Mouse (Mus musculus): ENCODE results near the gene Tmem229b. TPM values are rescaled to one million over a fixed set of nuclear protein-coding genes. Genes with fewer than 3 reads are reported as not detected.
A peak's percentile ranks its signal among the peaks of the same experiment; 100 is the strongest.
"Not testable (repeated sequence)": the region's sequence is repeated elsewhere in the genome, so short reads cannot be mapped to it uniquely, and the experiment has no call there.

The Tmem229b gene
- polyA plus RNA-seq, 1 experiment from 2014 or later = 7.3 TPM

DNA sequence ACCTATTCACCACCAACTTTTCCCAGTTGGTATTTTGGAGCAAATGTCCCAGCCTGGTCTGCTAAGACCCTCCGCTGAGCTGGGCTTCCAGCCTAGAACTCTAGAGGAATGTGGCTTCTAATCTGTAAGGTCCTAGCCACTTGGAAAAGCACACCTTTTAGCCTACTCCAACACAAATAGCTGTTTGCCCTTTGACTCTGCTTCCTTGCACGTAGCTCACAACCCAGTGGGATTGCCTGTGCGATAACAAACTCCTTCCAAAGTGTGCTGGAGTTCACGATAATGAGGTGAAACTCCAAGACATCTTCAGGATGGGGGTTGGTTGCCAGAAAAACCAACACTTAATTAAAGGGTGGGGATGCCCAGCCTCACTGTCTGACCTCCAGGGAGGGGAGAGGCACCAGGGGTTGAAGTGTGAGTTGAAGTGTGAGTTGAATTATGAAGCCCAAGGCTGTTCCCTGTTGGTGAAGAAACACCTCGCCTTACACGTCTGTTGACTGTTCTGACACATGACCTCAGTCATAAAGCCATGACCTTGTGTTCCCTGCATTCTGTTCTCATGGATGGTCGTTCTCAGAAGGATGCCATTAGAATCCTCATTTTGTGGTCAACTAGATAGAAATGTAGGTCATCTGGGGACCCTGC, 67.9 kb downstream of the Tmem229b start:
- no peaks in the 10 kb centered on the region for H3K27me3 ChIP-seq
- no peaks in the 10 kb centered on the region for H3K4me1 ChIP-seq
- H3K9me3 ChIP-seq = no peaks in the 10 kb centered on the region
- H3K4me3 ChIP-seq = no peak overlapping the region
- H3K4me2 ChIP-seq = no peak overlapping the region
- H3K9ac ChIP-seq = no peak overlapping the region
- H3K27ac ChIP-seq = no peak overlapping the region
- no peaks in the 10 kb centered on the region for H3K36me3 ChIP-seq
- ATAC-seq (ENCODE audit: borderline replicate concordance, extremely low read depth, low FRiP score, low TSS enrichment) = no peak
- WGBS = 44% methylated on average over 7 of the region's 7 CpGs

DNA sequence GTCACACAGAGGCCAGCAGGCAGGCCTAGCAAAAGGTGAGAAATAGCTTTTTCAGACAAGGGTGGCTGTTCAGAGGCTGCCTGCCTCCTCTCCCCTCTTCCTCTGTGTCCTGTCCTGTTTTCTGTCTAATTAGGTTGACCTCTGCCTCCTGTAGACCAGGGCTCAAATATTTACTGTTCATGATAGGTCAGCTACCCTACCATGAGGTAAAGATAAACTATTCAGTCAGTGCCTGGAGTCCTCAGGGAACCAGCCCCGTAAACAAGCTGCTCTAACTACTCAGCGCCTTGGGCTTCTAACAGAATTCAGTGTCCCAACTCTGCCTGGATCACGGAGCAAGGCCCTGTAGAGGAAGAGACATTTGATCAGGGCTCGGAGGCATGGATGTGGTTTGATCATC, 70.9 kb downstream of the Tmem229b start:
- ATAC-seq (ENCODE audit: borderline replicate concordance, extremely low read depth, low FRiP score, low TSS enrichment) = no peak
- Histone ChIP-seq H3K4me1 (no peaks in the 10 kb centered on the region), H3K36me3 (no peaks in the 10 kb centered on the region), H3K9ac (no peak overlapping the region), H3K9me3 (no peaks in the 10 kb centered on the region), H3K4me2 (no peak overlapping the region), H3K4me3 (no peak overlapping the region), H3K27me3 (no peaks in the 10 kb centered on the region), H3K27ac (no peak overlapping the region)
- 25% methylated on average over 4 of the region's 4 CpGs for WGBS

DNA sequence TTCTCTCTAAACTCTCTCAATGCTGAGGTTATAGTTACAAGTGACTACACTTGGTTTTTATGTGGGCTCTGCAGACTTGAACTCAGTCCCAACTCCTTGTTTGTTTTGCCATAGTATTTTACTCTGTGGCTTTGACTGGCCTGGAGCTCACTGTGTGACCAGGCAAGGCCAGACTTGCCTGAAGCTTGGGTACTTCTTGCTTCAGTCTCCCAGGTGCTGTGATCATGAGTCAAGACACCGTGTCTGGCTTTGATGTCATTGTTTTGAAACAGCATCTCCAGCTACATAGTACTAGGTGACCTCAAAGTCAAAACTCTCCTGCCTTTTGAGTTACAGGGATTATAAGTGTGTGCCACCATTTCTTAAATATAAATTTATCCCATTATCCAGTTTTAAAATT, 77.5 kb downstream of the Tmem229b start:
- Histone ChIP-seq H3K36me3 (no peaks in the 10 kb centered on the region), H3K27ac (no peak overlapping the region), H3K4me1 (no peaks in the 10 kb centered on the region), H3K27me3 (no peaks in the 10 kb centered on the region), H3K4me2 (no peak overlapping the region), H3K9me3 (no peaks in the 10 kb centered on the region), H3K9ac (no peak overlapping the region), H3K4me3 (no peak overlapping the region)
- whole genome bisulfite sequencing = 69% methylated on average over 1 of the region's 1 CpGs
- ATAC-seq (ENCODE audit: borderline replicate concordance, extremely low read depth, low FRiP score, low TSS enrichment) = no peak

DNA sequence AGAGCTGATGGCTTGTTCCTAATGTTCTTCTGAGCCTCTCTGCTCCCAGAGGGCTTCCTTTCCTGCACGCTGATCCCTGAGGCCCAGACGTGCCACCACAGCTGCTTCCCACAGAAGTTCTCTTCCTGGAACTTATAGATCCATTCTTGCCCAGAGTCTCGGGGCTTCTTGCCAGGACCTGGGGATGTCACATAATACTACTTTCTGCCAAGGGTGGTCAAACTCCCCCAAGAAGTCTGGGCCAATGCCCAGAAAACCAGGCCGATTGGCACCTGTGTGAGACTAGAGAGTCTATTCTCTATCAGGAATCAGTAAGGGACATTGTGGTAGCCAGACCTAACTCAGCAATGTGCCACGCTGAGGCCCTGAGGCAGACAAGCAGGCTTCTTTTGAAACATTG, 80.1 kb downstream of the Tmem229b start:
- 62% methylated on average over 5 of the region's 5 CpGs for WGBS
- Histone ChIP-seq H3K4me2 (no peak overlapping the region), H3K27me3 (no peaks in the 10 kb centered on the region), H3K27ac (no peak overlapping the region), H3K4me3 (no peak overlapping the region), H3K36me3 (no peaks in the 10 kb centered on the region), H3K9ac (no peak overlapping the region), H3K4me1 (no peaks in the 10 kb centered on the region), H3K9me3 (no peaks in the 10 kb centered on the region)
- ATAC-seq (ENCODE audit: borderline replicate concordance, extremely low read depth, low FRiP score, low TSS enrichment) = no peak

DNA sequence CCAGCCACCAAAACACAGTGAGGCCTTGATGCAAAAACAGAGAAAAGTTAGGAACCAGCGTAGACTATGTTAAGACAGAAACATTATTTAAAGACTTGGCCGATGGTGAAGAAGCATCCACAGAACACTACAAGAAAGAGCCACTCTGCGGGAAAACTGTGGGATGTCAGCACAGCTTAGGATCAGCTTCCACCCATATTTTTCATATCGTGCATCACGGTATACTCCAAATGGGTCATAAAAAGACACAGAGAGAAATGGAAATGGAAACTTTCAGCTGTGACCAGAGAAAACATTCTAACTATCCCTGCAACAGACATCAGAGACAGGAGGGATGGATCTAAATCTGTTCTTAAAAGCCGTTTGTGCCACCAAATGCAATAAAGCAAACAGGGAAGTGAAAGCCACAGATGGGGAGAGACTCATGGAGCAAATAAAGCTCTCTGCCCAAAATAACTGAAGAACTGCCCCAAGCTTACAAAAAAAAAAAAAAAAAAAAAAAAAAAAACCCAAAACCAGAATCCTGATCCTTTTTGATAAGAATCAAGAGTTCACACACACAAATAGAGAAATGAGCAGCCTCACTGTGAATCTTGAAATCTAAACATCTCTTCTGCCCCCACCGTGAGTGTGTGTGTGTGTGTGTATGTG, 83.8 kb downstream of the Tmem229b start:
- Histone ChIP-seq H3K27me3 (no peaks in the 10 kb centered on the region), H3K4me2 (no peak overlapping the region), H3K36me3 (no peaks in the 10 kb centered on the region), H3K9ac (no peak overlapping the region), H3K9me3 (no peaks in the 10 kb centered on the region), H3K4me3 (no peak overlapping the region), H3K4me1 (peaks cover 12% of the 10 kb centered on the region; the same call in 1 of the 2 replicates), H3K27ac (no peak overlapping the region)
- 82% methylated on average over 7 of the region's 7 CpGs for WGBS
- ATAC-seq (ENCODE audit: borderline replicate concordance, extremely low read depth, low FRiP score, low TSS enrichment) = no peak

DNA sequence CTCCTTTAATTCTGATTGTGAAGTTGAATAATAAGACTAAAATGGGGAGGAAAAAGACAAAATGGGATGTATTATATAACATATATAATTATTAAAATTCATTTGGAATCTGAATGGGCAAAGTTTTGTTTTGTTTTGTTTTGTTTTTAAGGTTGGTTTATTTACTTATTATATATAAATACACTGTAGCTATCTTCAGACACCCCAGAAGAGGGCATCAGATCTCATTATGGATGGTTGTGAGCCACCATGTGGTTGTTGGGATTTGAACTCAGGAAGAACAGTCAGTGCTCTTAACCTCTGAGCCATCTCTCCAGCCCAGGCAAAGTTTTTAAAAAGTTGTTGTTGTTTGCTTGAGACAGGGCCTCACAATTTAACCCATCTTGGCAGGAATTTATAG, 84.5 kb downstream of the Tmem229b start:
- not testable (repeated sequence) for H3K27ac ChIP-seq; H3K4me2 ChIP-seq; H3K9me3 ChIP-seq; ATAC-seq (ENCODE audit: borderline replicate concordance, extremely low read depth, low FRiP score, low TSS enrichment); H3K27me3 ChIP-seq; H3K36me3 ChIP-seq; H3K4me3 ChIP-seq; H3K9ac ChIP-seq
- peaks cover 17% of the 10 kb centered on the region for H3K4me1 ChIP-seq

DNA sequence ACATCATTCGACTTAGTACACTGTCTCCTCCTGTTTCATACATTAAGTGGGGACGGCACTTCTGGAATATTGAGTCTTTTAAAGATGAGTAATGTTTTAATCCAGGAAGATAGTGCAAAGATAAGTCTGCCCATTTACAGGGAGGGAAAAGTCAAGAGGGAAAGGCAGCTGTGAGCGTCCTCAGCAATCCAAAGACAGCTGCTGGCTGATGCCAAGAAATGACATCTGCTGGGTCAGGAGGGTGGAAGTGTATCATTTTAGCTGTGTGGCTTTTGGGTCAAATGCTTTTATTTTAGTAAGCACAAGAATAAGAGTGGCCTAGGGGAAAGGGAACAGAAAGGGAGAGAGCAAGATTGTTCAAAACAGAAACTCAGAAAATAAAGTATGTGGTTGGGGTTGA, 85.4 kb downstream of the Tmem229b start:
- no peak for ATAC-seq (ENCODE audit: borderline replicate concordance, extremely low read depth, low FRiP score, low TSS enrichment)

DNA sequence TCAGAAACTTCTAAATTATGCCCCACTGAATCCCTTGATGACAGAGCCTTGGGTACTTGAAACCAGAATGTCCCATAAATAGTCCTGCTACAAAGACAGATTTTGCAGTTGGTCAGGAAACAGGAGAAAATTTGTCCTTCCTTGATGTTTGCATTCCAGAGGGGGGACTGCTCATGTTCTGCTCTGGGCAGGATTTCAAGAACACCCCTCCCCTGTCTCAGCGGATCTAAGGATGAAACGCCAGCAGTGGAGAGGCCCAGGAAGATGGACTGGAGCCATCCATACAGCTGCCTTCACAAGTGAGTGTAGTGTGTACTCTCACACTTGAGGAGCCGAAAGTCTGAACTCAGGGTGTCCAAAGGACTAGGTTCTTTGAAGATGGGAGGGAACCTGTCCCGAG, 86.0 kb downstream of the Tmem229b start:
- no peak overlapping the region for H3K9ac ChIP-seq
- 22% methylated on average over 4 of the region's 4 CpGs for WGBS
- peak; percentile 58; the same call in 1 of the 2 replicates for ATAC-seq (ENCODE audit: borderline replicate concordance, extremely low read depth, low FRiP score, low TSS enrichment)

More for the DNA sequence above, 85.4 kb downstream of the Tmem229b start:
- 58% methylated on average over 3 of the region's 3 CpGs for WGBS
- H3K36me3 ChIP-seq = no peaks in the 10 kb centered on the region
- no peak overlapping the region for H3K9ac ChIP-seq
- H3K4me2 ChIP-seq = no peak overlapping the region
- no peak overlapping the region for H3K27ac ChIP-seq
- no peak overlapping the region for H3K4me3 ChIP-seq
- no peaks in the 10 kb centered on the region for H3K27me3 ChIP-seq
- peaks cover 17% of the 10 kb centered on the region for H3K4me1 ChIP-seq
- H3K9me3 ChIP-seq = no peaks in the 10 kb centered on the region

DNA sequence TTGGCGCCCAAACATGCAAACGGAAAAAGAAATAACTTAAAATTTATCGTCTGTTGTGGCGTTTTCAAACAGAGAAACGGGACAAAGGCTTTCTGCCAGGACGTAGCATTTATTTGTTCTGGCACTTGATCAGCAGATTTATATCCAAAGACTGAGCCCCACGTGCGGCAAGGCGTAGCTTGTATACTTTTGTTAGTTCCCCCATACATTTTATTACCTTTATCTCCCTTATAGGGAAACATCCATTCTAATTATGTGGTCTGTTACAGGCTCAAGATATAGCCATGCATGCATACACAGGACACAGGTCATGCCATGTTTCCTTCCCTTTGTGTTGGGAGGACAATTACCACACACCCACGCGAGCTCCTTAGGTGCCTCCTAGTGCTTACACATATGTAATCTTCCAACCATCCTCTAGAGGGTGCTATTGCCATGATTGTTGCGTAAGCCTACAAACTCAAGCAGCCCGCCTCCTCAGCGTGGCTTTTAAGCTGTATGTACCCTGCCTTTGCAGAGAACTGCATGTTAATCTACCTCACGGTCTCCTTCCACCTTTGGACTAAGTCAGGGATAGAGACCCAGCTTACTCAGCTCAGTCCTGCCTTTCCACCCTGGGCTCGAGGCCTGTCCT, 88.2 kb downstream of the Tmem229b start:
- Histone ChIP-seq H3K4me1 (peaks cover 17% of the 10 kb centered on the region), H3K36me3 (no peaks in the 10 kb centered on the region), H3K27me3 (peaks cover 3% of the 10 kb centered on the region), H3K9me3 (no peaks in the 10 kb centered on the region), H3K9ac (no peak overlapping the region), H3K4me2 (peak overlapping the region; percentile 28), H3K27ac (no peak overlapping the region), H3K4me3 (no peak overlapping the region)
- 19% methylated on average over 16 of the region's 16 CpGs for WGBS
- ATAC-seq (ENCODE audit: borderline replicate concordance, extremely low read depth, low FRiP score, low TSS enrichment) = peak; percentile 66

More for the DNA sequence above, 86.0 kb downstream of the Tmem229b start:
- H3K4me3 ChIP-seq = no peak overlapping the region
- H3K9me3 ChIP-seq = no peaks in the 10 kb centered on the region
- peaks cover 17% of the 10 kb centered on the region for H3K4me1 ChIP-seq
- no peak overlapping the region for H3K27ac ChIP-seq
- H3K36me3 ChIP-seq = no peaks in the 10 kb centered on the region
- H3K27me3 ChIP-seq = no peaks in the 10 kb centered on the region
- H3K4me2 ChIP-seq = no peak overlapping the region

DNA sequence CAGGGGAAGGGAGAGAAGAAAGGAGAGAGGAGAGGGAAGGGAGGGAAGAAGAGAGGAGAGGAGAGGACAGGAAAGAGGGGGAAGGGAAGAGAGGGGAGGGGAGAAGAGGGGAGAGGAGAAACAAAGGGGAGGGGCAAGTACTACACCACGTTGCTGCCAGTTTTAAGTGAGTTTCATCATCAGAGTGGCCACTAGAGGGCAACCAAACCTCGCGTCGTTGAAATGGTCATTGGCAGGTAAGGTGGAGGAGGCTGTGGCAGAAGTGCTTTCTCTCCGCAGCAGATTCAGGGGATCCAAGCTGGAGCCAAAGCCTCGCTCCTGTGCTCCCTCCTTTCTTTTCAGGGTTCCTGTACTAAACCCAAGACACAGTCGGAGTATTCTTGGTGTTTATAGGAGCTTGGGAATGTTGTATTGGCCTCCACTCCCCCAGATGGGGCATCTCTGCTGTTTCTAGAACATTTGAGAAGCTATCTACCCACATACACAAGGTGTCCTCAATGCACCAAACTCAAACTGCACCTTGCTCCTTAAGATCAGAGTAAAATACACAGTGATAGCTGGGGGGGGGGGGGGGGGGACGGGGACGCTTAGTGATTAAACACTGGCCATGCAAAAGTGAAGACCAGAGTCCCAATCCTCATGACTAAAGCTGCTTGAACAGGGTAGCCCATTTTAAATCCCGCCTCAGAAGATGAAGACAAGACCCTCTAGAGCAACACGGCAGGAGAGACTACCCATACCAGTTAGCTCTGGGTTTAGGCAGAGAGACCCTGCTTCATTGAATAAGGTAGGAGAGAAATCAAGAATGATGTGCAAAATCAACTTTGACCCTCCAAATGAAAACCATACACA, 89.0 kb downstream of the Tmem229b start:
- H3K27ac ChIP-seq = no peak overlapping the region
- H3K36me3 ChIP-seq = no peaks in the 10 kb centered on the region
- no peak for ATAC-seq (ENCODE audit: borderline replicate concordance, extremely low read depth, low FRiP score, low TSS enrichment)
- no peak overlapping the region for H3K9ac ChIP-seq
- WGBS = 13% methylated on average over 11 of the region's 11 CpGs
- H3K4me2 ChIP-seq = peak overlapping the region; percentile 46
- peaks cover 10% of the 10 kb centered on the region for H3K27me3 ChIP-seq
- H3K4me1 ChIP-seq = peaks cover 17% of the 10 kb centered on the region
- no peak overlapping the region for H3K4me3 ChIP-seq
- H3K9me3 ChIP-seq = no peaks in the 10 kb centered on the region

DNA sequence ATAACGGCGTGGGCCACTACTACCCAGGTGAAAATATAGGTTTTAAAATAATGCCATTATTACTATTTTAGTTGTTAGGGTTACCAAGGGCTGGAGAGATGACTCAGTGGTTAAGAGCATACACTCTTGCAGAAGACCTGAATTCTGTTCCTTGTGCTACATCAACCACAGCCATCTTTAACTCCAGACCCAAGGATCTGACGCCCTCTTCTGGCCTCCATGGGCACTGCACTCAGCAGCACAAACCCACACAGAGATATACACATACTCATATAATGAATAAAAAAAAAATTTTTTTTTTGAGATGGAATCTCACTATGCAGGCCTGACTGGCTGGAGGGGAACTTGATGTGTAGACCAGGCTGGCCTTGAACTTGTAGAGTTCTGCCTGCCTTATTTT, 91.1 kb downstream of the Tmem229b start:
- peaks cover 30% of the 10 kb centered on the region for H3K27me3 ChIP-seq
- no peak overlapping the region for H3K4me2 ChIP-seq
- no peak overlapping the region for H3K4me3 ChIP-seq
- no peak overlapping the region for H3K27ac ChIP-seq
- no peaks in the 10 kb centered on the region for H3K9me3 ChIP-seq
- no peaks in the 10 kb centered on the region for H3K36me3 ChIP-seq
- 76% methylated on average over 3 of the region's 3 CpGs for WGBS
- no peak for ATAC-seq (ENCODE audit: borderline replicate concordance, extremely low read depth, low FRiP score, low TSS enrichment)
- H3K9ac ChIP-seq = no peak overlapping the region
- peaks cover 22% of the 10 kb centered on the region for H3K4me1 ChIP-seq

DNA sequence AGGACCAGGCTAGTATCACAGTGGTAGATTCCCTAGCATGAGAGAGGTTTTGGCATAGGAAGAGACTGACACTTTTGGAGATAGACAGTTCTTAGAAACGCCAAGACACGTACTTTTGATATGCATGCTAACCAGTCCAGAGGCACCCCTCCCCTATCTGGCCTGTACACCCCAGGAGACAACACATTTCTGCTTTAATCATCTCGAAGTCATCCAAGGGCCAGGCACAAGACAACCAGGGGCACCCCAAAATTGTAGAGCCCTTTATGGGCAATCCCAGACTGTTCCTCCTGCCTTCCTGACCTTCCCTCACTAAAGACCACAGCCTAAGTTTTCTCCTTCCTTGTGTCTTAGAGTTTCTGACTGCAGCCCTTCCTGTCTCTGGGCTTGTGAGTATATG, 91.9 kb downstream of the Tmem229b start:
- no peak overlapping the region for H3K27ac ChIP-seq
- no peaks in the 10 kb centered on the region for H3K36me3 ChIP-seq
- H3K4me3 ChIP-seq = no peak overlapping the region
- H3K4me2 ChIP-seq = no peak overlapping the region
- H3K27me3 ChIP-seq = peaks cover 37% of the 10 kb centered on the region
- WGBS = 58% methylated on average over 3 of the region's 3 CpGs
- ATAC-seq (ENCODE audit: borderline replicate concordance, extremely low read depth, low FRiP score, low TSS enrichment) = no peak
- no peaks in the 10 kb centered on the region for H3K9me3 ChIP-seq
- peaks cover 24% of the 10 kb centered on the region for H3K4me1 ChIP-seq
- no peak overlapping the region for H3K9ac ChIP-seq

Measured in lung, embryonic 15.5 days (tissue).